Mouse (Mus musculus): ENCODE data around the gene Epha4.

The Epha4 gene

GRCm38 (mm10) chr1:77446438-77446837 is 68.5 kb downstream of the Epha4 start:
- no peak for DNase-seq (ENCODE audit: low read depth)

- no peak for DNase-seq (ENCODE audit: low read depth)
These were observed 70.2 kb downstream of the Epha4 start for GRCm38 (mm10) chr1:77444648-77445047.

- no peak for DNase-seq (ENCODE audit: low read depth)
These were observed 72.9 kb downstream of the Epha4 start for GRCm38 (mm10) chr1:77441987-77442386.

- no peak for DNase-seq (ENCODE audit: low read depth)
These were observed 73.5 kb downstream of the Epha4 start for GRCm38 (mm10) chr1:77441401-77441800.

GRCm38 (mm10) chr1:77440512-77440911 is 74.4 kb downstream of the Epha4 start:
- DNase-seq (ENCODE audit: low read depth) = no peak

GRCm38 (mm10) chr1:77439383-77440074 is 75.4 kb downstream of the Epha4 start:
- DNase-seq (ENCODE audit: low read depth) = no peak

GRCm38 (mm10) chr1:77438639-77439038 is 76.2 kb downstream of the Epha4 start:
- DNase-seq (ENCODE audit: low read depth) = no peak

GRCm38 (mm10) chr1:77437881-77438610 is 76.8 kb downstream of the Epha4 start:
- DNase-seq (ENCODE audit: low read depth) = no peak

GRCm38 (mm10) chr1:77435045-77435444 is 79.8 kb downstream of the Epha4 start:
- DNase-seq (ENCODE audit: low read depth) = no peak

- no peak for DNase-seq (ENCODE audit: low read depth)
These were observed 81.7 kb downstream of the Epha4 start for GRCm38 (mm10) chr1:77433148-77433547.

GRCm38 (mm10) chr1:77432489-77432888 is 82.4 kb downstream of the Epha4 start:
- DNase-seq (ENCODE audit: low read depth) = no peak

GRCm38 (mm10) chr1:77429174-77429573 is 85.7 kb downstream of the Epha4 start:
- no peak for DNase-seq (ENCODE audit: low read depth)

- no peak for DNase-seq (ENCODE audit: low read depth)
These were observed 87.9 kb downstream of the Epha4 start for GRCm38 (mm10) chr1:77426956-77427355.

GRCm38 (mm10) chr1:77425171-77425570 is 89.7 kb downstream of the Epha4 start:
- no peak for DNase-seq (ENCODE audit: low read depth)

GRCm38 (mm10) chr1:77421081-77421480 is 93.8 kb downstream of the Epha4 start:
- DNase-seq (ENCODE audit: low read depth) = no peak

GRCm38 (mm10) chr1:77420348-77420747 is 94.5 kb downstream of the Epha4 start:
- DNase-seq (ENCODE audit: low read depth) = no peak

GRCm38 (mm10) chr1:77416872-77417271 is 98.0 kb downstream of the Epha4 start:
- DNase-seq (ENCODE audit: low read depth) = no peak

GRCm38 (mm10) chr1:77412871-77413669 is 101.8 kb downstream of the Epha4 start:
- DNase-seq (ENCODE audit: low read depth) = no peak

- DNase-seq (ENCODE audit: low read depth) = no peak
These were observed 102.6 kb downstream of the Epha4 start for GRCm38 (mm10) chr1:77412285-77412684.

- DNase-seq (ENCODE audit: low read depth) = no peak
These were observed 103.7 kb downstream of the Epha4 start for GRCm38 (mm10) chr1:77411222-77411621.

GRCm38 (mm10) chr1:77410716-77411115 is 104.2 kb downstream of the Epha4 start:
- DNase-seq (ENCODE audit: low read depth) = no peak

- DNase-seq (ENCODE audit: low read depth) = no peak
These were observed 104.7 kb downstream of the Epha4 start for GRCm38 (mm10) chr1:77410153-77410552.

GRCm38 (mm10) chr1:77409509-77409908 is 105.4 kb downstream of the Epha4 start:
- DNase-seq (ENCODE audit: low read depth) = no peak

Measured in c-Kit-positive CD71-positive TER-119-negative erythroid progenitor cells, embryonic 14.5 days (primary cell).